Mouse (Mus musculus) ES-E14 (cell line): ENCODE data around the gene BC025920. TPM values are rescaled to one million over a fixed set of nuclear protein-coding genes. Genes with fewer than 3 reads are reported as not detected.
A peak's percentile ranks its signal among the peaks of the same experiment; 100 is the strongest.

ENCODE experiments used
- DNase-seq: peaks from one replicate; pipeline ENCODE4 v3.0.0-alpha.2; 2013; ENCODE audit warnings: low read depth, low spot score
- H3K27ac ChIP-seq: 2 replicates; pipeline ENCODE4 v1.5.1; 2012; ENCODE audit warnings: low read depth, mild to moderate bottlenecking, low read length, moderate library complexity, mixed read lengths; ENCODE audit not compliant: poor library complexity, insufficient read depth, severe bottlenecking
- H3K36me3 ChIP-seq: 2 replicates; pipeline ENCODE4 v1.6.1; 2012; ENCODE audit warnings: mild to moderate bottlenecking, low read length, moderate library complexity, mixed read lengths; ENCODE audit not compliant: control insufficient read depth, poor library complexity, insufficient read depth, severe bottlenecking
- H3K4me1 ChIP-seq, 2 experiments: fragments of 150-350 bp in 1 of 2; sonication (generic) in 1 of 2; 2 replicates each; pipeline ENCODE4 v1.6.1; 2012; ENCODE audit warnings: low read length in 2 of 2, mild to moderate bottlenecking in 1 of 2, mixed read lengths in 1 of 2; ENCODE audit not compliant: control insufficient read depth in 2 of 2, insufficient read depth in 2 of 2, poor library complexity in 1 of 2
- H3K4me3 ChIP-seq, 2 experiments: fragments of 150-350 bp in 1 of 2; sonication (generic) in 1 of 2; 2 replicates each; pipeline ENCODE4 v1.5.1; 2012; ENCODE audit warnings: low read length in 2 of 2, low read depth in 1 of 2, mild to moderate bottlenecking in 1 of 2, mixed read lengths in 1 of 2; ENCODE audit not compliant: insufficient read depth in 1 of 2, poor library complexity in 1 of 2, severe bottlenecking in 1 of 2
- H3K9ac ChIP-seq: 2 replicates; pipeline ENCODE4 v1.6.1; 2012; ENCODE audit warnings: low read depth, mild to moderate bottlenecking, low read length, mixed read lengths; ENCODE audit not compliant: poor library complexity, insufficient read depth, severe bottlenecking
- H3K9me3 ChIP-seq: fragments of 150-350 bp; sonication (generic); 2 replicates; pipeline ENCODE4 v1.6.1; 2012; ENCODE audit warnings: low read depth, mild to moderate bottlenecking, low read length; ENCODE audit not compliant: control insufficient read depth, insufficient read depth
- CHD2 ChIP-seq: IDR thresholded peaks from 2 replicates; pipeline ENCODE4 v1.6.1; 2014; ENCODE audit warnings: mild to moderate bottlenecking, low read depth, low read length, inconsistent platforms
- HCFC1 ChIP-seq: IDR thresholded peaks from 2 replicates; pipeline ENCODE4 v1.6.1; 2012; ENCODE audit warnings: low read length, inconsistent platforms, borderline replicate concordance; ENCODE audit not compliant: insufficient read depth
- MAFK ChIP-seq: IDR thresholded peaks from 2 replicates; pipeline ENCODE4 v1.6.1; 2014; ENCODE audit warnings: mild to moderate bottlenecking, low read depth, low read length, inconsistent platforms; ENCODE audit not compliant: insufficient read depth
- ZC3H11A ChIP-seq: IDR thresholded peaks from 2 replicates; pipeline ENCODE4 v1.6.1; 2012; ENCODE audit warnings: low read depth, mild to moderate bottlenecking, inconsistent platforms, low read length, borderline replicate concordance
- ZNF384 ChIP-seq: IDR thresholded peaks from 2 replicates; pipeline ENCODE4 v1.6.1; 2012; ENCODE audit warnings: low read depth, low read length, inconsistent platforms
- in situ Hi-C, 2 experiments: fragments of 600-800 bp; cut with MboI; formaldehyde crosslinking; loops; one replicate each; pipeline ENCODE4 v1.15.1; 2025; ENCODE audit warnings: low sequenced_read_pairs in 2 of 2, inconsistent platforms in 1 of 2; ENCODE audit not compliant: unreplicated experiment in 2 of 2
- total RNA-seq: library from RNA; depleted of rRNA; stranded (reverse); fragments of 300-350 nt; gene quantifications from 2 replicates; pipeline ENCODE4 v1.2.3, GENCODE M21; 2012

The BC025920 gene
- total RNA-seq, 1 experiment = 2.5 TPM

GRCm38 (mm10) chr10:81598871-81599270 is 7.2 kb upstream of the BC025920 start:
- in situ Hi-C loops = no loop called here
- Histone ChIP-seq H3K9ac (no peak overlapping the region; the same call in 1 of the 2 replicates), H3K27ac (peak overlapping the region; percentile 33; the same call in 1 of the 2 replicates), H3K9me3 (no peaks in the 10 kb centered on the region), H3K4me3 (no peak overlapping the region), H3K4me1 (peaks cover 14 to 47% of the 10 kb centered on the region in 2 experiments), H3K36me3 (no peaks in the 10 kb centered on the region)
- TF ChIP-seq CHD2 (no peak), ZC3H11A (no peak), MAFK (no peak)
- no peak for DNase-seq

DNA sequence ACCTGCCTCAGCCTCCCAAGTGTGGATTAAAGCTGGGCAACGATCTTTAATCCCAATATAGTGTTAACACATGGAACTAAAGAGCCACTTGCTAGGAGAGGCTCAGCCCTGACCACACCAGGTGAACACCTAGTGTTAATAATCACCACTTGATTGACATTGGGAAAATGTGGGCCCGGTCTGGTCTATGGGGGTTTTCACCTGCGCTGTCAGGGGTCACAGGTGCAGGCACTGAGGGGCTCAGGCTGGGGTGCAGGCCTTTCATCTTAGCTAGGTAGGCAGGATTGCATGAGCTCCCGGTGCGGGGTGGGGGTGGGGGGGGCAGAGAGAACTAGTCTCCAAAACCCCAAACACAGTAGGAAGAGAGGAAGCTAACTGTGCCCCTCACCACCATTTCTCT is 6.4 kb upstream of the BC025920 start:
- no peak overlapping the region; the same call in 1 of the 2 replicates for H3K27ac ChIP-seq
- H3K4me3 ChIP-seq = no peak overlapping the region
- H3K9ac ChIP-seq = no peak overlapping the region
- no peaks in the 10 kb centered on the region for H3K36me3 ChIP-seq
- H3K9me3 ChIP-seq = no peaks in the 10 kb centered on the region
- peaks cover 12 to 45% of the 10 kb centered on the region in 2 experiments for H3K4me1 ChIP-seq
- DNase-seq = no peak
- in situ Hi-C loops = no loop called here
- TF ChIP-seq ZNF384 (no peak), CHD2 (no peak), HCFC1 (no peak), ZC3H11A (no peak)

- in situ Hi-C loops = no loop called here
- no peak for DNase-seq
- peak overlapping the region; percentile 9; the same call in 1 of the 2 replicates for H3K27ac ChIP-seq
- H3K36me3 ChIP-seq = no peaks in the 10 kb centered on the region
- no peak overlapping the region for H3K4me3 ChIP-seq
- TF ChIP-seq CHD2 (no peak), ZC3H11A (no peak), MAFK (no peak), ZNF384 (no peak), HCFC1 (no peak)
- no peak overlapping the region for H3K9ac ChIP-seq
- H3K9me3 ChIP-seq = no peaks in the 10 kb centered on the region
- H3K4me1 ChIP-seq = peaks cover 9 to 48% of the 10 kb centered on the region in 2 experiments
Measured at GRCm38 (mm10) chr10:81600096-81600495, 6.0 kb upstream of the BC025920 start.

DNA sequence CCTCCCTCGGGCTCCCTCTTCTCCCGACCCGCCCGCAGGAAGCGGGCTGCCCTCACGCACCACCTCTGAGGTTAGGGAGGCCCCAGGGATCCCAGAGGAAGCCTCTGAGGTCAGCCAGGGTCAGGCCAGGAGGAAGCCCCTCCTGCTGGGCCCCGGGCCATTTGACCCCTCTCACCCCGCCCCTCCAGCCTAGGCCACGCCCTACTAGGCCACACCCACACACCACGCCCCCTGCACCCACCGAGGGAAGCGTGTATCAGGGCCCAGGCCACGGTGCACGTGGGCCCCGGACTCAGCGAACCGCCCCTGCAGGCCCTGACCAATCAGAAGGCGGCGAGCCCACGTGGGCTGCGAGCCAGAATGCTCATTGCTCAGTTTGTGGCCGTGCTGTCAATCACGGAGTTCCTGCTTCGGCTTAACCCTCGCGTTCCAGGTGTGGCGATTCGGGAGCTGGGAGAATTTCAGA is 5.3 kb upstream of the BC025920 start, which contains the start of gene Tle6:
Gene Tle6 (minus strand): TSS at position 336 of the 466 bp plus-strand sequence.
- in situ Hi-C loops = no loop called here
- peak within 1 kb of the TSS; percentile 3 to 60; a peak in 3 of 4 replicates for H3K4me3 ChIP-seq
- H3K9ac ChIP-seq = peak within 1 kb of the TSS; percentile 28; the same call in 1 of the 2 replicates
- H3K36me3 ChIP-seq = no peaks in the 10 kb centered on the region
- peak; percentile 99 for DNase-seq
- peaks cover 6 to 41% of the 10 kb centered on the region in 2 experiments for H3K4me1 ChIP-seq
- peak within 1 kb of the TSS; percentile 9; the same call in 1 of the 2 replicates for H3K27ac ChIP-seq
- no peaks in the 10 kb centered on the region for H3K9me3 ChIP-seq
- TF ChIP-seq CHD2 (peak; percentile 67; the same call in 1 of the 2 replicates), HCFC1 (no peak)

DNA sequence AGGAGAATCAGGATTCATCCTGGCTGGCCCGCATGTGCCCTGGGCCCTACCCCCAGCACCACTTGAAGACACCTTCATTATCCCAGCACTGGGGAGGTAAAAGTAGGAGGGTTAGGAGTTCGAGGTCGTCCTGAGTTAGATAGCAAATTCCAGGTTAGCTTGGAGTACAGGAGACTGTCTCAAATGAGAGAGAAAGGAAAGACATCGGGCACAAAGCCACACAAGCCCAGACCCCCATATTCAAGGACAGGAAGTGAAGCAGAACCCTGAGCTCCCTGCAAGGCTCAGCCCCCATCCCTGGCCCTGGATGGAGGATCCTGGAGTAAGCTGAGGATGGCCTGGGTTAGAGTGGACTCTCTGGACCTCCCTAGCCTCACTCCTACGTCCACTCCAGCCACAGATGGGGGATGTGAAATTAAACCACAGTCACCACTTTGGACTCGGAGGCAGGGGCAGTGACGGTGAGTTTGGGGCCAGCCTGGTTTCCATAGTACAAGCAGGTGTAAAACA is 4.6 kb upstream of the BC025920 start:
- DNase-seq = no peak
- Histone ChIP-seq H3K36me3 (no peaks in the 10 kb centered on the region), H3K9ac (peak overlapping the region; percentile 28; the same call in 1 of the 2 replicates), H3K4me1 (peaks cover 3 to 36% of the 10 kb centered on the region in 2 experiments), H3K9me3 (no peaks in the 10 kb centered on the region), H3K27ac (no peak overlapping the region), H3K4me3 (peak overlapping the region; percentile 3 to 60; a peak in 3 of 4 replicates)
- in situ Hi-C loops = no loop called here
- TF ChIP-seq HCFC1 (no peak), MAFK (no peak), ZNF384 (no peak), ZC3H11A (no peak), CHD2 (no peak)
